Mouse (Mus musculus) brain, embryonic 14.5 days (tissue): ENCODE data around the gene Orc4.

Source experiments
- CTCF ChIP-seq: fragments of 200-500 bp; IDR thresholded peaks from 2 replicates; pipeline ENCODE4 v1.5.1; 2012; ENCODE audit warnings: inconsistent platforms, mild to moderate bottlenecking, moderate library complexity, borderline replicate concordance; ENCODE audit not compliant: insufficient read depth, insufficient read length; ENCODE audit errors: extremely low read depth
- POLR2A ChIP-seq: fragments of 200-500 bp; IDR thresholded peaks from 2 replicates; pipeline ENCODE4 v1.6.1; 2012; ENCODE audit warnings: mild to moderate bottlenecking, inconsistent platforms, borderline replicate concordance; ENCODE audit not compliant: poor library complexity, insufficient read depth, insufficient read length, severe bottlenecking; ENCODE audit errors: extremely low read depth

DNA sequence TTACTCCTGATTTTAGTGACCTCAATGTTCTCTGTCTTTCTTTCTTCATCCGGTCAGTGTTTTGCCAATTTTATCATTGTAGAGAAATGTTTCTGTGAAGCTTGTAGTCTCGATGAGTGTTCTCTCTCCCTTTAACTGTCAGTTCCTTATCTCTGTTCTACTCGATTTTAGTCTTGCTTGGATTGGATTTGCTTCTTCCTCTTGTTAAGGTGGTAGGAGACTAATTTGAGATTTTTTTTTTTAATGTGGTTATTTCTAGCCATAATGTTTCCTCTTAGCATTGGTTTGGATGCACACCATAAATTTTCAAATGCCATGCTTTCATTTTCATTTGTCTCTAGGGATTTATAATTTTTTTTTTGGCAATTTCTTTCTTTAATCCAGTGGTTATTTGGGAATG lies 28.8 kb upstream of the Orc4 start:
- TF ChIP-seq CTCF (no peak), POLR2A (no peak)
